Mouse (Mus musculus) hindbrain, postnatal 0 days (tissue): ENCODE measurements at regions not wholly inside any gene's neighbourhood (a gene's known extent, or its start where the extent isn't known, plus 50 kb on each side); places are given as distances from the start of the nearest gene placed in this dataset.
A peak's percentile ranks its signal among the peaks of the same experiment; 100 is the strongest.

Experiments used
- ATAC-seq: fragments of 200-750 bp; cut with Nextera tagmentation; 2 replicates; pipeline ENCODE4 v1.8.0; 2017; ENCODE audit warnings: mild to moderate bottlenecking, moderate TSS enrichment, moderate library complexity
- DNase-seq: peaks from one replicate; pipeline ENCODE4 v3.0.0-alpha.2; 2015; ENCODE audit warnings: low spot score
- H3K27ac ChIP-seq: fragments of 300-500 bp; sonication (generic); 2 replicates; pipeline ENCODE4 v1.5.1; 2014; ENCODE audit warnings: mild to moderate bottlenecking
- H3K27me3 ChIP-seq: fragments of 300-500 bp; sonication (generic); 2 replicates; pipeline ENCODE4 v1.6.1; 2014; ENCODE audit warnings: low read length, mixed read lengths; ENCODE audit not compliant: insufficient read depth
- H3K36me3 ChIP-seq: fragments of 300-500 bp; sonication (generic); 2 replicates; pipeline ENCODE4 v1.6.1; 2014; ENCODE audit warnings: low read length, mixed read lengths; ENCODE audit not compliant: insufficient read depth
- H3K4me1 ChIP-seq: fragments of 300-500 bp; sonication (generic); 2 replicates; pipeline ENCODE4 v1.6.1; 2014; ENCODE audit warnings: antibody characterized with exemption, low read length, mixed read lengths; ENCODE audit not compliant: insufficient read depth
- H3K4me2 ChIP-seq: fragments of 300-500 bp; sonication (generic); 2 replicates; pipeline ENCODE4 v1.6.1; 2014; ENCODE audit warnings: low read depth, mild to moderate bottlenecking, low read length, moderate library complexity, mixed read lengths
- H3K4me3 ChIP-seq: fragments of 300-500 bp; sonication (generic); 2 replicates; pipeline ENCODE4 v1.5.1; 2014; ENCODE audit warnings: low read length
- H3K9ac ChIP-seq: fragments of 300-500 bp; sonication (generic); replicated peaks from 2 replicates; pipeline ENCODE4 v1.6.1; 2014; ENCODE audit warnings: mild to moderate bottlenecking, low read length, moderate library complexity, mixed read lengths
- H3K9me3 ChIP-seq: fragments of 300-500 bp; sonication (generic); 2 replicates; pipeline ENCODE4 v1.6.1; 2016; ENCODE audit warnings: low read length, mixed read lengths
- CTCF ChIP-seq: IDR thresholded peaks from 2 replicates; pipeline ENCODE4 v1.5.1; 2016; ENCODE audit warnings: antibody characterized with exemption, control low read depth, low read depth
- WGBS: fragments of 180-500 bp; shearing (Covaris S2); extraction: QIAGEN DNeasy Blood & Tissue Kit; methylation state at CpG from one replicate; pipeline ENCODE4 v1.1.7; 2014; 5-methylcytosine and 5-hydroxymethylcytosine counted together

GRCm38 (mm10) chr3:114279653-114280052 lies 249.3 kb downstream of the Col11a1 start:
- Histone ChIP-seq H3K4me1 (no peaks in the 10 kb centered on the region), H3K9ac (no peak overlapping the region), H3K36me3 (no peaks in the 10 kb centered on the region), H3K4me3 (no peak overlapping the region), H3K27ac (no peak overlapping the region), H3K27me3 (no peaks in the 10 kb centered on the region), H3K4me2 (no peak overlapping the region), H3K9me3 (no peaks in the 10 kb centered on the region)
- TF ChIP-seq CTCF, result no peak
- ATAC-seq (no peak), DNase-seq (no peak)
- 46% methylated on average over 2 of the region's 2 CpGs for WGBS

GRCm38 (mm10) chr3:114319444-114319843 lies 289.1 kb downstream of the Col11a1 start:
- H3K27ac ChIP-seq, result no peak overlapping the region
- no peak overlapping the region for H3K9ac ChIP-seq
- ATAC-seq (no peak), DNase-seq (no peak)
- H3K9me3 ChIP-seq, result no peaks in the 10 kb centered on the region
- no peaks in the 10 kb centered on the region for H3K27me3 ChIP-seq
- no peak for TF ChIP-seq CTCF
- H3K36me3 ChIP-seq, result no peaks in the 10 kb centered on the region
- WGBS, result 94% methylated on average over 1 of the region's 1 CpGs
- H3K4me1 ChIP-seq, result no peaks in the 10 kb centered on the region
- H3K4me3 ChIP-seq, result no peak overlapping the region
- H3K4me2 ChIP-seq, result no peak overlapping the region

- no peaks in the 10 kb centered on the region for H3K4me1 ChIP-seq
- H3K27ac ChIP-seq, result no peak overlapping the region
- H3K4me3 ChIP-seq, result no peak overlapping the region
- ATAC-seq, result no peak
- H3K9me3 ChIP-seq, result no peaks in the 10 kb centered on the region
- no peak for TF ChIP-seq CTCF
- no peak overlapping the region for H3K4me2 ChIP-seq
- no peak for DNase-seq
- no peaks in the 10 kb centered on the region for H3K27me3 ChIP-seq
- H3K9ac ChIP-seq, result no peak overlapping the region
- H3K36me3 ChIP-seq, result no peaks in the 10 kb centered on the region
Measured at GRCm38 (mm10) chr3:114334334-114334733, 304.0 kb downstream of the Col11a1 start.

- Histone ChIP-seq H3K9me3 (no peaks in the 10 kb centered on the region), H3K4me1 (no peaks in the 10 kb centered on the region), H3K27me3 (no peaks in the 10 kb centered on the region), H3K27ac (no peak overlapping the region), H3K36me3 (no peaks in the 10 kb centered on the region), H3K4me2 (no peak overlapping the region), H3K4me3 (no peak overlapping the region), H3K9ac (no peak overlapping the region)
- DNase-seq (no peak), ATAC-seq (no peak)
- 89% methylated on average over 2 of the region's 2 CpGs for WGBS
- TF ChIP-seq CTCF, result no peak
Measured at GRCm38 (mm10) chr3:114343714-114344113, 313.4 kb downstream of the Col11a1 start.

GRCm38 (mm10) chr3:114380044-114380443 lies 349.7 kb downstream of the Col11a1 start:
- no peaks in the 10 kb centered on the region for H3K4me1 ChIP-seq
- no peaks in the 10 kb centered on the region for H3K36me3 ChIP-seq
- no peak for TF ChIP-seq CTCF
- no peak overlapping the region for H3K9ac ChIP-seq
- H3K27me3 ChIP-seq, result no peaks in the 10 kb centered on the region
- H3K4me2 ChIP-seq, result no peak overlapping the region
- WGBS, result 51% methylated on average over 5 of the region's 5 CpGs
- H3K27ac ChIP-seq, result no peak overlapping the region
- DNase-seq (peak; percentile 3), ATAC-seq (no peak)
- H3K9me3 ChIP-seq, result no peaks in the 10 kb centered on the region
- H3K4me3 ChIP-seq, result no peak overlapping the region

GRCm38 (mm10) chr3:114403467-114403866 lies 373.1 kb downstream of the Col11a1 start:
- Histone ChIP-seq H3K27me3 (no peaks in the 10 kb centered on the region), H3K27ac (no peak overlapping the region), H3K9me3 (no peaks in the 10 kb centered on the region), H3K4me3 (no peak overlapping the region), H3K4me1 (no peaks in the 10 kb centered on the region), H3K9ac (no peak overlapping the region), H3K4me2 (no peak overlapping the region), H3K36me3 (no peaks in the 10 kb centered on the region)
- ATAC-seq, result no peak
- no peak for DNase-seq
- WGBS, result 71% methylated on average over 3 of the region's 3 CpGs
- no peak for TF ChIP-seq CTCF
